Mouse (Mus musculus) right cerebral cortex, adult 18-20 months (tissue): ENCODE results near the gene Zfp697.
"Not testable (repeated sequence)": the region's sequence is repeated elsewhere in the genome, so short reads cannot be mapped to it uniquely, and the experiment has no call there.

Experiments
- DNase-seq: peaks from one replicate; pipeline ENCODE4 v3.0.0; 2022; ENCODE audit warnings: mixed read lengths

Gene Zfp697

DNA sequence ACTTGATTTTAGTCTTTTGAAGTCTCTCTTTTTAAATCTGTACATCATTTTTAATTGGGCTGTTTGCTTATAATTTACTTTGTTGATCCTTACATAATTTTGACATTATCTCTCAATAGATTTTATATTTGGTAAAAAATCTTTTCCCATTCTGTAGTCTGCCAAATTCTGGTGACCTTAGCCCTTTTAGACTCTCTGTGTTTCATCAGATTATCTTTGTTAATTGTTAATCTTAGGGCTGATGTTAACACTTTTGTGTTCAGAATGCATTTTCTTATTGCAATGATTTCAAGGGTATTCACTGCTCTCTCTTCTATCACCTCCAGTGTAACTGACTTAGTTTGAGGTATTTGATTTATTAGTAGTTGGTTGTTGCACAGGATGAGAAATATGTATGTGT is 338.5 kb downstream of the Zfp697 start:
- no peak for DNase-seq

DNA sequence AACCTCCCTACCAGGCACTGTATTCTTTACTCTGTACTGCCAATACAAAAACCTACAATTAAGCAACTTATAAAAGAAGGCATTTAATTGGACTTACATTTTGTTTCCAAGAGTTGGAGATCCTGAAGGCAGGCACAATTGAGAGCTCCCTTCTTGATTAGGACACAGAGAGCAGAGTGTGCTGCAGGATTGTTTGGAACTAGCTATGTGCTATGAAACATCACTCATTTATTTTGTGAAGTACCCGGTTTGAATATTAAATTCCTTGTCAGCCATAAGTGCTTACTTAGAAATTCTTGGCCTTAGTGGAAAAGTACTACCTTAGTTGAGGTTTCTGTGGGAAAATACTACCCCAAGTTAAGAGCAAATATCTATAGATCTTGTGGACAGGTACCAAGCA is 342.1 kb downstream of the Zfp697 start, which contains the start of gene Hsd3b2:
Gene Hsd3b2, minus strand, starts transcription at position 168 of the 400 bp plus-strand sequence.
- DNase-seq: no peak

DNA sequence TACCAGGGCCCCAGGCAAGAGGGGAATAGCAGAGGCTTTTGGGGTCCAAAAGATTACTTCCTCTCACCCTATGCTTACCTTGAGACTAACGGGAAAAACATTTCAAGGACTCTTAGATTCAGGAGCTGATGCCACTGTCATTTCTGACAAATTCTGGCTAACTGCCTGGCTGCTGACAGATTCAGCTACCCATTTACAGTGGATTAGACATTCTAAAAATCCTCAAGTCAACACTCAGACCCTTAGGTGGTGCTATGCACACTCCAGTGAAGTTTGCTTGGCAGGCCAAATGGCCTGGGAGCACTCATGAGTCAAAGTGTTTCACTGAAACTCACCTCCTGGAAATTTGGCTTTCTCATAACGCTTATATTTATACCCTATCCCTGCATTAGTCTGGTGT is 344.0 kb downstream of the Zfp697 start:
- no peak for DNase-seq

DNA sequence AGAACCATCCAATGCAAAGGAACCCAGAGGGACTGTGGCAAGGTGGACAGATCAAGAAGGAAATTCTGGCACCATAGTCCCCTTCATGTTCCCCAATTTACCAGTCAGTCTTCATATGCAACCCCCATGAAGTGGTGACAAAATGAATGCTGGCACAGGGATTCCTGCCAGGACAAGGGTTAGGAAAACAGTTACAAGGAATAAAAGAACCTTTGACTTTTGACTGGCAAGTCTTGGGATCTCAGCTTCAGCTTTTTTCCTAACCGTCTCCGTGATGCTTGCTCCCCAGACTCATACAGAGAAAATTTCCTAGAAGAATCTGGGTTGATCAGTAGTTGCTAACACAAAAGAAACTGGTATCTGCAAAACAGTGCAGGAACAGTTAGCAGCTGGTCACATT is 351.5 kb downstream of the Zfp697 start:
- DNase-seq: no peak

DNA sequence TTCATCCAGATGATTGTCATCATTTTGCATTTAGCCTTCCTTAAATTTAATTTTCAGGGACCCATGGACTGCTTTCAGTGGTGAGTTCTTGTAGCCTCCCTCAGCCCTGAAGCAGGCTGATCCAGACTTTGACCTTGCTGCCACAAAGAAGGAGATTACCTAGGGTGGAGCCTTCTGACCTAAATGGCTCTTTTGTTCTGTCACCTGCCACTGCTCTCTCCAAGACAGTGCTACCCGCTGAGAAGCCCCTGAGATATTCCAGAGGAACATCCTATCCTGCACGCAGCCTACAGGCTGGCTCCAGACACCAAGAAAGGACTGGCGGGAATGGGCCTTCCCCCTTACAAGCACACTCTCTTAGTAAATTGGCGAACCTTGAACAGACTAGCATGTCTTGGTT is 352.1 kb downstream of the Zfp697 start:
- no peak for DNase-seq

DNA sequence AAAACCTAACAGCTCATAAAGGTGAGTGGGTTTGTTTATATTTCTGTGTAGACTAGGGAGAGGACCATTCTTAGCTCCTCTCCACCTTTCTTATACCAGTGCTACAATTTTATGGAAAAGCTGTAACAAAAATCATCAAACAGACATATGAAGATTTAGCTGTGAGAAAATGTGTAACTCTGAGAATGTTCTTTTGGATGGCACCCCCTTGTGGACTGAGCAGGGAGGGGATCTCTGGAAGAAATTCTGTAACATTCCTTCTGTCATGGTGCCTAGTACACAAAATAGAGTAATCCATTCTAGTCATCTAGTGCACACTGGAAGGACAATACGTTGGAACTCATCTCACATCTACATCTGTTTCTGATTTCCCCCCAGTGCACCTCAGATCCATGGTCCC is 358.8 kb downstream of the Zfp697 start:
- DNase-seq: not testable (repeated sequence)

DNA sequence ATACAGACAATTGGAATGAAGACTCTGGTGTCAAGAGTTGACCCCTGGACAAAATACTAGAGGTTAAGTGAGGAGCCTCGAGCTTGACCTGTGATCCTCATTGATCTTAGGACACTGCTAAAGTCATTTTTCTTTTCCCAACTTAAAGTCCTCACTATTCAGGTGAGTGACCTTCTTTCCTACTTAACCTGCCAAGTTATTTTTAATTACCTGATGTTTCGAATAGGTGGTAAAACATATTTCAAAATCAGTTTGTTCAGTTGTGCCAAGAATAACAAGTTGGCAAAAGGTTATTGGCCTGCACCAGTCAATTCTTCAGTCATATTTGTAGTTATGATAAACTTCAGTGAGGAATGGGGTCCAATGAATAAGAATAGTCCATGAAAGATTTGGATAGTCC is 369.9 kb downstream of the Zfp697 start:
- DNase-seq: no peak

DNA sequence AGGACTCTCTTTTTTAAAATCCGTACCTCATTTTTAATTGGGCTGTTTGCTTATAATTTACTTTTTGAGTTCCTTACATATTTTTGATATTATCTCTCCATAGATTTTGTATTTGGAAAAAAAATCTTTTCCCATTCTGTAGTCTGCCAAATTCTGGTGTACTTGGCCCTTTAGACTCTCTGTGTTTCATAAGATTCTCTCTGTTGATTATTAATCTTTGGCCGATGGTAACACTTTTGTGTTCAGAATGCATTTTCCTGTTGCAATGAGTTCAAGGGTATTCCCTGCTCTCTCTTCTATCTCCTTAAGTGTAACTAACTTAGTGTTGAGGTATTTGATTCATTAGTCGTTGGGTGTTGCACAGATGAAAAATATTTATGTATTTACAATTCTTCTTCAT is 374.6 kb downstream of the Zfp697 start:
- DNase-seq: no peak

DNA sequence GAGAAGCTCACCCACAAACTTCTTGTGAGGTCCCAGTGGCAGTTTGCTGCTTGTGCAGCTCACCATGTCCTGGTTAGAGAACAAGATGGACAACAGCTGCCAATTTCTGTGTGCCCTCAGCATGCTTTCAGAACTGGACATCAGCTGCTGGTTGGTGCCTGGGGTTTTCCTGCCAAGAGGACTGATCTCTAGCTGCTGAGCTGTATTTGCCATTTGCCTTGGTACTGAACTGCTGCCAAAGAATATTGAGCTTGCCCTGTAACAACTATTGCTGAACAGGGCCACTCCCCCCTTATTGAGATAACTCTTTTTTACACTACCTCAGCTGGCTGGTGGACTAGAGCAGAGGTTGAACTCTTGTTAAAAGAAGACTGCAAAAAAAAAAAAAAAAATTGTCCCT is 381.9 kb downstream of the Zfp697 start:
- DNase-seq: no peak

DNA sequence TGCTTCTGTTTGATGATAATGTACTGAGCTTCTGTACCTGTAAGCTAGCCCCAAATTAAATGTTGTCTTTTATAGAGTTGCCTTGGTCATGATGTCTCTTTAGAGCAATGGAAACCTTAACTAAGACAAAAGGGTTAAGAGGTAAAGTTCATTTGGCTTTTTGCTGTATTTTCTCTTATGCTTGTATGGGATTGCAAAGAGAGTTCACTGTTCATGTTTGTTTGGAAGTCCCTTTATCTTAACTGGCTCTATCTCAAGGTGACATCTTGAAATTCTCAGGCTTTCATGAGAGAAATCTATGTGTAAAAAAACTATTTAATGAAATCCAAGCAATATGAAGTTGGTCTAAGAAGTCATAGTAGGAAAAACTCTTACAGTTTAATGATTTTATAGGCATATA is 398.7 kb downstream of the Zfp697 start:
- DNase-seq: no peak

DNA sequence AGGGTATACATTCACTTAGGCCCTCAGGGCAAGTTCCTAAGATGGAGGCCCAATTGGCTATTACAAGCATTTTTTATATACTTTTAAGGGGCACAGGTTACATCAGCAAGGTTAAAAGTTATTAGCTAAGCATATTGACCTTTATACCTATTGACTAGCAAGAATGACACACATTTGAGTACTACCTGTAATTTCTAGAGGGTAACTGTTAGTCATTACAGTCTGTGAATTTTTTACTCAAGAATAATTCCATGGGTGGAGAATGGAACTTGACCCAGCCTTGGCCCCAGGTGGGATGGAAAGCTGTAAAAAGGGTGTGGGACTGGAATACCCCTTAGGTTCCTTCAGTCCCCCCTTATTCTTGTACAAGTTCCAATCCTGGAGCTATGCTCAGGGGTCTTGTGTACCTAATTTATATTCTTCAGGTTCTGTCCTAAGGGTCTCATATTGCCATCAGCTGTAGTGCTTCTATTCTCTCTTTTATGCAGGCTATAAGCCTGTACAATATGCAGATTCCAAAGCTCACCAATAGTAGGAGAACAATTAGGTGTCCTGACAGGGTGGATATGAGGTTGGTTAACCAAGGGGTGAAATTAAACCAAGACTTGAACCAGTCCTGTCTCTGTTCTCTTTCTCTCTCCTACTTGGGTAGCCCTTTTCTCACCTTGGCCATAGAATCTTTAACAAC is 400.1 kb downstream of the Zfp697 start:
- DNase-seq: no peak

DNA sequence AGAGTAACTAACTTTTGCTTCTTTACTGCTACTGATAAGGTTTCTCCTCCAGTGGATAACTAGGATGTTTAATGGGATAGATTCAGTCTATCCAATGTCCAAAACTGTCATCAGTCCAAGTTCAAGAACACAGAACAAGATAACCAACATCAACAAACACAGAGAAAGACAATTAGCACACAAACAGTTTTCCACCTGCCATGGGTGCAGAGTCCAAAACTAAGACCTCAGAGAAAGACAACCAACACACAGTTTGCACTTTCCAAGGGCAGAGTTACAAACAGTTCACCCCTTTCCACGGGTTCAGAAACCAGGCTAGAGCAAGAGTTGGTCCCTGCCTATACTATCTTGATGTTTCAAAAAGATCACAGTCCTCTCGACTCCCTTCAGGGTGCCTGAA is 404.3 kb downstream of the Zfp697 start:
- DNase-seq: no peak
